ENCODE assay signal across 9 mouse cellular contexts in the genomic region with DNA sequence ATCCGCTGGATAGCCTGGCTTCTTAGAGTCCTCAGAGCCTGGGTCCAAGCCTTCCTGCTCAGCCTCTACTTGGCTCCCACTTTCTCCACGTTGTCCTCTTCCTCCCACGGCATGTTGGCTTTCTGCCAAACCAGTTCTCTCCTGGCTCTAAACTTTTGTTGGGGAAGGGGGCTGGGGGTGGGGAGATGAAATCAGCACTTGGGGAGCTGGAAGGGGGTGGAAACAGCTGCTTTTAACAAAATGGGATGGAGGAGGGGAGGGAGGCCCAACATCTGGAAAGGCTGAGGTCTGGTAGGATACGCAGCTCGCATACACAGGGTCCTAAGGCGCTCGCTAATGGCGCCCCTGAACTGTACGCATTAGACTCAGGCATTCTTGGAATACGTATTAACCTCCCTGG.
DNase-seq lines count a peak whose midpoint lies in the region; ATAC-seq and TF ChIP-seq lines count a peak whose summit lies in the region.
"Had no signal": no experiment of that assay in that cellular context is flagged by ENCODE, and none has a peak within 500 bp of the region (broad histone marks: within the 10 kb centered on the region; RNA-seq: fewer than 3 reads in every experiment).

No protein-coding gene starts in this region.

- H3K4me1 ChIP-seq in hindbrain, embryonic 12.5 days = peaks cover 19% of the 10 kb centered on the region; the same call in 1 of the 2 replicates
- H3K4me1 ChIP-seq in hindbrain, embryonic 16.5 days (ENCODE audit: control insufficient read depth, insufficient read depth, low read depth, low read length) = peaks cover 13% of the 10 kb centered on the region
- H3K4me1 ChIP-seq in ES-Bruce4 (ENCODE audit: control insufficient read depth, insufficient read depth, low read length) = peaks cover 15% of the 10 kb centered on the region
- H3K4me1 ChIP-seq in limb, embryonic 10.5 days = peaks cover 57% of the 10 kb centered on the region

- no peak for TF ChIP-seq CTCF in ES-Bruce4 (IDR thresholded peaks at IDR 0.05; ENCODE audit: low read depth, low read length)

- H3K9me3 ChIP-seq in hindbrain, embryonic 12.5 days (replicated peaks) = no peaks in the 10 kb centered on the region
- no peaks in the 10 kb centered on the region for H3K9me3 ChIP-seq in hindbrain, embryonic 16.5 days (ENCODE audit: control insufficient read depth, low read length)
- H3K9me3 ChIP-seq in ES-Bruce4 (replicated peaks; ENCODE audit: control insufficient read depth, insufficient read depth, low read length, poor library complexity, severe bottlenecking) = no peaks in the 10 kb centered on the region
- H3K9me3 ChIP-seq in limb, embryonic 10.5 days (replicated peaks) = no peaks in the 10 kb centered on the region
- H3K9me3 ChIP-seq: midbrain, embryonic 15.5 days had no signal

- H3K27me3 ChIP-seq in hindbrain, embryonic 12.5 days = peaks cover 21% of the 10 kb centered on the region
- H3K27me3 ChIP-seq in hindbrain, embryonic 16.5 days (replicated peaks; ENCODE audit: control insufficient read depth, insufficient read depth, low read length) = no peaks in the 10 kb centered on the region
- H3K27me3 ChIP-seq in ES-Bruce4 (ENCODE audit: control insufficient read depth, insufficient read depth, low read length, poor library complexity, severe bottlenecking) = no peaks in the 10 kb centered on the region
- H3K27me3 ChIP-seq in limb, embryonic 10.5 days (ENCODE audit: low read depth, poor library complexity, severe bottlenecking) = peaks cover 30% of the 10 kb centered on the region

- TF ChIP-seq EP300 in ES-Bruce4 (IDR thresholded peaks at IDR 0.05; ENCODE audit: insufficient read depth, low read depth, low read length) = no peak

- no peak for TF ChIP-seq POLR2A in ES-Bruce4 (IDR thresholded peaks at IDR 0.05; ENCODE audit: insufficient read depth, low read length)

- H3K9ac ChIP-seq in hindbrain, embryonic 12.5 days = no peak overlapping the region
- H3K9ac ChIP-seq in hindbrain, embryonic 16.5 days (ENCODE audit: low read depth, low read length) = no peak overlapping the region
- H3K9ac ChIP-seq in ES-Bruce4 (ENCODE audit: low read depth, poor library complexity, severe bottlenecking) = peak overlapping the region; percentile 85
- H3K9ac ChIP-seq: midbrain, embryonic 15.5 days had no signal

- no peak for ATAC-seq in hindbrain, embryonic 12.5 days (ENCODE audit: low FRiP score)
- no peak for ATAC-seq in hindbrain, embryonic 16.5 days
- ATAC-seq: midbrain, embryonic 15.5 days had no signal

- H3K4me2 ChIP-seq in hindbrain, embryonic 12.5 days (replicated peaks) = no peak overlapping the region
- H3K4me2 ChIP-seq in hindbrain, embryonic 16.5 days (ENCODE audit: low read length) = no peak overlapping the region
- H3K4me2 ChIP-seq: midbrain, embryonic 15.5 days had no signal

- H3K4me3 ChIP-seq in hindbrain, embryonic 12.5 days = no peak overlapping the region
- no peak overlapping the region for H3K4me3 ChIP-seq in hindbrain, embryonic 16.5 days (ENCODE audit: low read length)
- peak overlapping the region; percentile 70 for H3K4me3 ChIP-seq in ES-Bruce4 (ENCODE audit: low read depth, low read length)
- H3K4me3 ChIP-seq in limb, embryonic 10.5 days = no peak overlapping the region
- H3K4me3 ChIP-seq: midbrain, embryonic 15.5 days had no signal

- H3K36me3 ChIP-seq in hindbrain, embryonic 12.5 days = no peaks in the 10 kb centered on the region
- no peaks in the 10 kb centered on the region for H3K36me3 ChIP-seq in hindbrain, embryonic 16.5 days (ENCODE audit: control insufficient read depth, insufficient read depth, low read length)
- H3K36me3 ChIP-seq in ES-Bruce4 (ENCODE audit: control insufficient read depth, insufficient read depth, low read length, poor library complexity, severe bottlenecking) = no peaks in the 10 kb centered on the region
- no peaks in the 10 kb centered on the region for H3K36me3 ChIP-seq in limb, embryonic 10.5 days
- H3K36me3 ChIP-seq: midbrain, embryonic 15.5 days had no signal

- peak overlapping the region; percentile 55; the same call in 1 of the 2 replicates for H3K27ac ChIP-seq in hindbrain, embryonic 12.5 days
- no peak overlapping the region for H3K27ac ChIP-seq in hindbrain, embryonic 16.5 days (ENCODE audit: low read depth, low read length)
- H3K27ac ChIP-seq in ES-Bruce4 (ENCODE audit: insufficient read depth, low read length) = peak overlapping the region; percentile 99
- peak overlapping the region; percentile 72 for H3K27ac ChIP-seq in limb, embryonic 10.5 days
- H3K27ac ChIP-seq: midbrain, embryonic 15.5 days had no signal

- 66% methylated on average over 10 of the region's 10 CpGs for WGBS in hindbrain, embryonic 12.5 days
- 60% methylated on average over 10 of the region's 10 CpGs for WGBS in hindbrain, embryonic 16.5 days
- WGBS in limb, embryonic 10.5 days = 71% methylated on average over 10 of the region's 10 CpGs

- DNase-seq in gastrocnemius, postnatal 10 days = peak; percentile 57
- peak; percentile 36 for DNase-seq in limb, embryonic 10.5 days (ENCODE audit: low spot score)
- DNase-seq in ovary, postnatal 36 days (ENCODE audit: low spot score) = no peak
- DNase-seq in layer of hippocampus, postnatal 36 days = no peak
- no peak for DNase-seq in frontal cortex, postnatal 25 days (ENCODE audit: low spot score in 2 of 2)

Comparison
In these comparisons a context has a peak if more than half of its experiments do, and no peak if none do; other contexts are left out.
1. DNase-seq: peak in gastrocnemius, postnatal 10 days (single experiment) and limb, embryonic 10.5 days (single experiment); none in ovary, postnatal 36 days (single experiment), layer of hippocampus, postnatal 36 days (0 of 2) and frontal cortex, postnatal 25 days (0 of 2).